12 mouse cellular contexts compared by ENCODE assay signal in genomic region chr1:35822376-35823202, GRCm38 (mm10).
DNase-seq lines count a peak whose midpoint lies in the region; ATAC-seq and TF ChIP-seq lines count a peak whose summit lies in the region.
"Had no signal": no experiment of that assay in that cellular context is flagged by ENCODE, and none has a peak within 500 bp of the region (broad histone marks: within the 10 kb centered on the region; RNA-seq: fewer than 3 reads in every experiment).

No protein-coding gene starts in this region.

- H3K27me3 ChIP-seq in kidney, postnatal 0 days (ENCODE audit: insufficient read depth, low read length): no peaks in the 10 kb centered on the region
- no peaks in the 10 kb centered on the region for H3K27me3 ChIP-seq in kidney, adult 2 months (replicated peaks; ENCODE audit: control insufficient read depth, insufficient read depth, low read length)
- H3K27me3 ChIP-seq in embryonic facial prominence, embryonic 14.5 days (replicated peaks; ENCODE audit: control insufficient read depth, insufficient read depth, low read length): no peaks in the 10 kb centered on the region
- no peaks in the 10 kb centered on the region for H3K27me3 ChIP-seq in liver, adult 2 months (ENCODE audit: control insufficient read depth, insufficient read depth, low read length)
- H3K27me3 ChIP-seq in splenic B cell, adult 2 months (ENCODE audit: control insufficient read depth, insufficient read depth, low read length, poor library complexity, severe bottlenecking): no peaks in the 10 kb centered on the region
- no peaks in the 10 kb centered on the region for H3K27me3 ChIP-seq in forebrain, embryonic 14.5 days (replicated peaks; ENCODE audit: control insufficient read depth, insufficient read depth, low read length)
- no peaks in the 10 kb centered on the region for H3K27me3 ChIP-seq in lung, postnatal 0 days (replicated peaks; ENCODE audit: insufficient read depth, low read length)

- H3K79me2 ChIP-seq in liver, adult 2 months (ENCODE audit: control insufficient read depth, insufficient read depth, low read length): no peaks in the 10 kb centered on the region

- no peak for TF ChIP-seq CTCF in kidney, postnatal 0 days (IDR thresholded peaks at IDR 0.05; ENCODE audit: low read depth)
- TF ChIP-seq CTCF in kidney, adult 2 months (conservative IDR thresholded peaks at IDR 0.05; ENCODE audit: insufficient read depth, insufficient read length, low read depth, low read length): no peak
- no peak for TF ChIP-seq CTCF in liver, adult 2 months (IDR thresholded peaks at IDR 0.05; ENCODE audit: low read depth, low read length)
- no peak for TF ChIP-seq CTCF in lung, postnatal 0 days (IDR thresholded peaks at IDR 0.05)

- 0 out of 2 replicates have a peak overlapping the region, but pooled peaks have one; percentile 10 for H3K4me2 ChIP-seq in kidney, postnatal 0 days (ENCODE audit: low read length)
- peak overlapping the region; percentile 20; the same call in 1 of the 2 replicates for H3K4me2 ChIP-seq in embryonic facial prominence, embryonic 14.5 days (ENCODE audit: low read depth, low read length)
- no peak overlapping the region for H3K4me2 ChIP-seq in forebrain, embryonic 14.5 days (ENCODE audit: low read length)
- H3K4me2 ChIP-seq in lung, postnatal 0 days (replicated peaks; ENCODE audit: low read depth, low read length): no peak overlapping the region

- no peak for TF ChIP-seq POLR2A in kidney, adult 2 months (IDR thresholded peaks at IDR 0.05; ENCODE audit: low read depth, low read length)
- TF ChIP-seq POLR2A in liver, adult 2 months (IDR thresholded peaks at IDR 0.05; ENCODE audit: extremely low read depth, insufficient read depth, low read length): no peak

- ATAC-seq in kidney, postnatal 0 days (replicated peaks; ENCODE audit: low FRiP score, low read depth): no peak
- ATAC-seq in embryonic facial prominence, embryonic 14.5 days (ENCODE audit: low read depth): no peak
- no peak for ATAC-seq in forebrain, embryonic 14.5 days
- ATAC-seq in lung, postnatal 0 days: no peak

- 60% methylated on average over 19 of the region's 19 CpGs for WGBS in kidney, postnatal 0 days
- 63% methylated on average over 19 of the region's 19 CpGs for WGBS in kidney, adult 2 months
- 41% methylated on average over 18 of the region's 19 CpGs for WGBS in embryonic facial prominence, embryonic 14.5 days
- WGBS in liver, adult 2 months: 65% methylated on average over 19 of the region's 19 CpGs
- 63% methylated on average over 19 of the region's 19 CpGs for WGBS in forebrain, embryonic 14.5 days
- 63% methylated on average over 19 of the region's 19 CpGs for WGBS in lung, postnatal 0 days

- no peak overlapping the region for H3K9ac ChIP-seq in kidney, postnatal 0 days (ENCODE audit: low read depth, low read length)
- H3K9ac ChIP-seq in embryonic facial prominence, embryonic 14.5 days (ENCODE audit: low read depth, low read length): no peak overlapping the region
- no peak overlapping the region for H3K9ac ChIP-seq in liver, adult 2 months (ENCODE audit: low read depth, low read length)
- no peak overlapping the region for H3K9ac ChIP-seq in forebrain, embryonic 14.5 days (ENCODE audit: low read length)
- no peak overlapping the region for H3K9ac ChIP-seq in lung, postnatal 0 days (replicated peaks; ENCODE audit: low read depth)

- DNase-seq in kidney, postnatal 0 days (ENCODE audit: low spot score): no peak
- DNase-seq in kidney, adult 2 months: no peak
- no peak for DNase-seq in embryonic facial prominence, embryonic 14.5 days (ENCODE audit: low spot score)
- peak; percentile 54 for DNase-seq in liver, adult 2 months (ENCODE audit: extremely low read depth, low read depth, low spot score)
- DNase-seq in splenic B cell, adult 2 months (ENCODE audit: low read depth, low spot score): peak; percentile 43
- no peak for DNase-seq in forebrain, embryonic 14.5 days (ENCODE audit: low spot score)
- DNase-seq in cerebellum, postnatal 14 days: no peak
- DNase-seq in lung, postnatal 0 days (ENCODE audit: low spot score): no peak
- DNase-seq: gastrocnemius, postnatal 10 days; heart, postnatal 10 days; kidney, postnatal 25 days had no signal

- H3K9me3 ChIP-seq in kidney, postnatal 0 days (replicated peaks; ENCODE audit: low read length): no peaks in the 10 kb centered on the region
- no peaks in the 10 kb centered on the region for H3K9me3 ChIP-seq in embryonic facial prominence, embryonic 14.5 days (ENCODE audit: control insufficient read depth, low read length)
- H3K9me3 ChIP-seq in forebrain, embryonic 14.5 days (replicated peaks; ENCODE audit: control insufficient read depth, low read length): no peaks in the 10 kb centered on the region
- H3K9me3 ChIP-seq in lung, postnatal 0 days (ENCODE audit: low read length): no peaks in the 10 kb centered on the region

- H3K27ac ChIP-seq in kidney, postnatal 0 days: no peak overlapping the region
- no peak overlapping the region for H3K27ac ChIP-seq in kidney, adult 2 months (ENCODE audit: insufficient read depth, low read depth, low read length)
- H3K27ac ChIP-seq in embryonic facial prominence, embryonic 14.5 days (replicated peaks; ENCODE audit: low read depth, low read length): no peak overlapping the region
- H3K27ac ChIP-seq in liver, adult 2 months (replicated peaks; ENCODE audit: insufficient read depth, low read depth, low read length): no peak overlapping the region
- H3K27ac ChIP-seq in forebrain, embryonic 14.5 days (ENCODE audit: low read depth, low read length): no peak overlapping the region
- H3K27ac ChIP-seq in lung, postnatal 0 days (ENCODE audit: low read length): no peak overlapping the region

- TF ChIP-seq EP300 in lung, postnatal 0 days (IDR thresholded peaks at IDR 0.05): no peak

- H3K4me1 ChIP-seq in kidney, postnatal 0 days (replicated peaks; ENCODE audit: insufficient read depth, low read length): no peaks in the 10 kb centered on the region
- no peaks in the 10 kb centered on the region for H3K4me1 ChIP-seq in kidney, adult 2 months (ENCODE audit: control insufficient read depth, insufficient read depth, low read length)
- peaks cover 10% of the 10 kb centered on the region for H3K4me1 ChIP-seq in embryonic facial prominence, embryonic 14.5 days (ENCODE audit: control insufficient read depth, insufficient read depth, low read length)
- no peaks in the 10 kb centered on the region; the same call in 1 of the 2 replicates for H3K4me1 ChIP-seq in liver, adult 2 months (ENCODE audit: control insufficient read depth, insufficient read depth, low read length)
- H3K4me1 ChIP-seq in forebrain, embryonic 14.5 days (ENCODE audit: control insufficient read depth, insufficient read depth, low read length): 0 out of 2 replicates have a peak, but pooled peaks cover 2% of the 10 kb centered on the region
- H3K4me1 ChIP-seq in lung, postnatal 0 days (ENCODE audit: insufficient read depth, low read depth, low read length): no peaks in the 10 kb centered on the region

- no peaks in the 10 kb centered on the region for H3K36me3 ChIP-seq in kidney, postnatal 0 days (ENCODE audit: insufficient read depth, low read length)
- H3K36me3 ChIP-seq in kidney, adult 2 months (ENCODE audit: control insufficient read depth, insufficient read depth, low read length): no peaks in the 10 kb centered on the region
- no peaks in the 10 kb centered on the region for H3K36me3 ChIP-seq in embryonic facial prominence, embryonic 14.5 days (ENCODE audit: control insufficient read depth, insufficient read depth, low read length)
- H3K36me3 ChIP-seq in liver, adult 2 months (ENCODE audit: control insufficient read depth, insufficient read depth, low read length): no peaks in the 10 kb centered on the region
- H3K36me3 ChIP-seq in splenic B cell, adult 2 months (ENCODE audit: control insufficient read depth, insufficient read depth, low read length, poor library complexity, severe bottlenecking): no peaks in the 10 kb centered on the region
- H3K36me3 ChIP-seq in forebrain, embryonic 14.5 days (ENCODE audit: control insufficient read depth, insufficient read depth, low read length): no peaks in the 10 kb centered on the region
- H3K36me3 ChIP-seq in lung, postnatal 0 days (ENCODE audit: insufficient read depth, low read length): no peaks in the 10 kb centered on the region

- no peak overlapping the region for H3K4me3 ChIP-seq in kidney, postnatal 0 days (replicated peaks; ENCODE audit: low read depth, low read length)
- H3K4me3 ChIP-seq in kidney, adult 2 months (ENCODE audit: insufficient read depth, low read depth, low read length): no peak overlapping the region
- H3K4me3 ChIP-seq in embryonic facial prominence, embryonic 14.5 days (ENCODE audit: low read depth, low read length): no peak overlapping the region
- no peak overlapping the region for H3K4me3 ChIP-seq in liver, adult 2 months (ENCODE audit: insufficient read depth, low read depth, low read length)
- H3K4me3 ChIP-seq in forebrain, embryonic 14.5 days (ENCODE audit: low read depth, low read length): no peak overlapping the region
- no peak overlapping the region for H3K4me3 ChIP-seq in lung, postnatal 0 days (ENCODE audit: low read depth, low read length)
- H3K4me3 ChIP-seq: erythroblast, embryonic 14.5 days had no signal

Comparison
In these comparisons a context has a peak if more than half of its experiments do, and no peak if none do; other contexts are left out.
1. DNase-seq: peak in liver, adult 2 months (single experiment) and splenic B cell, adult 2 months (single experiment); none in kidney, postnatal 0 days (single experiment), kidney, adult 2 months (single experiment), embryonic facial prominence, embryonic 14.5 days (single experiment), forebrain, embryonic 14.5 days (single experiment), cerebellum, postnatal 14 days (0 of 2) and lung, postnatal 0 days (single experiment).
2. H3K4me2 ChIP-seq: peak in kidney, postnatal 0 days (single experiment) and embryonic facial prominence, embryonic 14.5 days (single experiment); none in forebrain, embryonic 14.5 days (single experiment) and lung, postnatal 0 days (single experiment).